ENCODE assay signal across 14 mouse cellular contexts in genomic region chr13:68622792-68623191, GRCm38 (mm10). TPM values are rescaled to one million over a fixed set of nuclear protein-coding genes. Genes with fewer than 3 reads are reported as not detected.
DNase-seq lines count a peak whose midpoint lies in the region; ATAC-seq and TF ChIP-seq lines count a peak whose summit lies in the region.
"Had no signal": no experiment of that assay in that cellular context is flagged by ENCODE, and none has a peak within 500 bp of the region (broad histone marks: within the 10 kb centered on the region; RNA-seq: fewer than 3 reads in every experiment).

No protein-coding gene starts in this region.

- WGBS in heart, adult 2 months: 50% methylated on average over 6 of the region's 6 CpGs
- 58% methylated on average over 6 of the region's 6 CpGs for WGBS in liver, postnatal 0 days (ENCODE audit: insufficient replicate concordance)
- 47% methylated on average over 6 of the region's 6 CpGs for WGBS in liver, embryonic 12.5 days (ENCODE audit: insufficient replicate concordance)
- WGBS in forebrain, embryonic 16.5 days: 63% methylated on average over 6 of the region's 6 CpGs
- 54% methylated on average over 6 of the region's 6 CpGs for WGBS in neural tube, embryonic 15.5 days

- no peak overlapping the region for H3K27ac ChIP-seq in heart, adult 2 months
- no peak overlapping the region for H3K27ac ChIP-seq in liver, postnatal 0 days (ENCODE audit: low read depth)
- H3K27ac ChIP-seq in liver, embryonic 12.5 days: no peak overlapping the region
- no peak overlapping the region for H3K27ac ChIP-seq in forebrain, embryonic 16.5 days (ENCODE audit: low read length)
- H3K27ac ChIP-seq in neural tube, embryonic 15.5 days (replicated peaks): no peak overlapping the region
- H3K27ac ChIP-seq: liver, embryonic 14.5 days had no signal

- intact Hi-C loops in heart, adult 2 months (cut with DNase I): no loop called here
- intact Hi-C loops in heart, postnatal 10 days (cut with DNase I): no loop called here

- H3K27me3 ChIP-seq in heart, adult 2 months (ENCODE audit: control insufficient read depth, insufficient read depth, low read length): no peaks in the 10 kb centered on the region
- H3K27me3 ChIP-seq in liver, postnatal 0 days (ENCODE audit: insufficient read depth, low read length): no peaks in the 10 kb centered on the region
- H3K27me3 ChIP-seq in liver, embryonic 12.5 days (replicated peaks): no peaks in the 10 kb centered on the region
- no peaks in the 10 kb centered on the region for H3K27me3 ChIP-seq in forebrain, embryonic 16.5 days (replicated peaks; ENCODE audit: control insufficient read depth, insufficient read depth, low read length)
- H3K27me3 ChIP-seq in neural tube, embryonic 15.5 days (replicated peaks): no peaks in the 10 kb centered on the region

- DNase-seq in heart, adult 2 months: no peak
- no peak for DNase-seq in heart, postnatal 10 days
- DNase-seq in liver, postnatal 0 days: no peak
- DNase-seq in urinary bladder, postnatal 36 days (ENCODE audit: low spot score in 2 of 2): no peak
- DNase-seq in spleen, postnatal 4 days (ENCODE audit: low spot score in 2 of 2): no peak
- DNase-seq: adrenal gland, adult 2 months; kidney, postnatal 36 days; thymus, postnatal 14 days had no signal

- H3K36me3 ChIP-seq in heart, adult 2 months (ENCODE audit: control insufficient read depth, insufficient read depth, low read length): no peaks in the 10 kb centered on the region
- H3K36me3 ChIP-seq in liver, postnatal 0 days (replicated peaks; ENCODE audit: insufficient read depth, low read length): no peaks in the 10 kb centered on the region
- H3K36me3 ChIP-seq in liver, embryonic 12.5 days: no peaks in the 10 kb centered on the region
- H3K36me3 ChIP-seq in forebrain, embryonic 16.5 days (ENCODE audit: control insufficient read depth, insufficient read depth): no peaks in the 10 kb centered on the region
- H3K36me3 ChIP-seq in neural tube, embryonic 15.5 days: no peaks in the 10 kb centered on the region

- TF ChIP-seq CTCF in heart, adult 2 months (IDR thresholded peaks at IDR 0.05): 0 out of 2 replicates have a peak, but pooled peaks have one; percentile 11
- TF ChIP-seq CTCF in liver, postnatal 0 days (IDR thresholded peaks at IDR 0.05; ENCODE audit: low read depth): peak; percentile 1; the same call in 1 of the 2 replicates

- H3K9ac ChIP-seq in heart, adult 2 months (ENCODE audit: low read depth, low read length): no peak overlapping the region
- H3K9ac ChIP-seq in liver, postnatal 0 days (replicated peaks): no peak overlapping the region
- H3K9ac ChIP-seq in liver, embryonic 12.5 days: no peak overlapping the region
- H3K9ac ChIP-seq in forebrain, embryonic 16.5 days (replicated peaks; ENCODE audit: low read depth, low read length): no peak overlapping the region
- H3K9ac ChIP-seq in neural tube, embryonic 15.5 days (replicated peaks): no peak overlapping the region
- H3K9ac ChIP-seq: liver, embryonic 14.5 days had no signal

- no peak for TF ChIP-seq EP300 in heart, adult 2 months (IDR thresholded peaks at IDR 0.05; ENCODE audit: insufficient read depth, low read depth, low read length)
- no peak for TF ChIP-seq EP300 in liver, postnatal 0 days (IDR thresholded peaks at IDR 0.05; ENCODE audit: low read depth)

- no peak for TF ChIP-seq POLR2A in heart, adult 2 months (IDR thresholded peaks at IDR 0.05; ENCODE audit: insufficient read depth, low read depth, low read length)

- H3K79me2 ChIP-seq in heart, adult 2 months (replicated peaks; ENCODE audit: control insufficient read depth, insufficient read depth, low read length): no peaks in the 10 kb centered on the region

- ATAC-seq in liver, postnatal 0 days: no peak
- no peak for ATAC-seq in liver, embryonic 12.5 days
- peak; percentile 77 for ATAC-seq in forebrain, embryonic 16.5 days
- ATAC-seq in neural tube, embryonic 15.5 days (ENCODE audit: low FRiP score): peak; percentile 93

- no peak overlapping the region for H3K4me2 ChIP-seq in liver, postnatal 0 days (ENCODE audit: low read depth, low read length)
- no peak overlapping the region for H3K4me2 ChIP-seq in liver, embryonic 12.5 days
- H3K4me2 ChIP-seq in forebrain, embryonic 16.5 days (ENCODE audit: low read length): no peak overlapping the region
- H3K4me2 ChIP-seq in neural tube, embryonic 15.5 days: no peak overlapping the region

- no peaks in the 10 kb centered on the region for H3K9me3 ChIP-seq in liver, postnatal 0 days (ENCODE audit: low read length)
- no peaks in the 10 kb centered on the region for H3K9me3 ChIP-seq in liver, embryonic 12.5 days (replicated peaks)
- H3K9me3 ChIP-seq in forebrain, embryonic 16.5 days (ENCODE audit: control insufficient read depth, low read length): no peaks in the 10 kb centered on the region
- no peaks in the 10 kb centered on the region for H3K9me3 ChIP-seq in neural tube, embryonic 15.5 days (replicated peaks)

- H3K4me3 ChIP-seq in heart, adult 2 months: no peak overlapping the region
- no peak overlapping the region for H3K4me3 ChIP-seq in liver, postnatal 0 days (ENCODE audit: low read depth, low read length)
- no peak overlapping the region for H3K4me3 ChIP-seq in liver, embryonic 12.5 days
- H3K4me3 ChIP-seq in forebrain, embryonic 16.5 days (replicated peaks; ENCODE audit: low read length): no peak overlapping the region
- H3K4me3 ChIP-seq in neural tube, embryonic 15.5 days (replicated peaks): no peak overlapping the region

- no peaks in the 10 kb centered on the region for H3K4me1 ChIP-seq in heart, adult 2 months (ENCODE audit: control insufficient read depth, insufficient read depth, low read length)
- H3K4me1 ChIP-seq in liver, postnatal 0 days (ENCODE audit: insufficient read depth): no peaks in the 10 kb centered on the region
- H3K4me1 ChIP-seq in liver, embryonic 12.5 days: no peaks in the 10 kb centered on the region
- H3K4me1 ChIP-seq in forebrain, embryonic 16.5 days (replicated peaks; ENCODE audit: control insufficient read depth, insufficient read depth, low read length): no peaks in the 10 kb centered on the region
- H3K4me1 ChIP-seq in neural tube, embryonic 15.5 days: no peaks in the 10 kb centered on the region

RNA-seq across cellular contexts. Expression of gene 1700001L19Rik, which starts 25.6 kb away (rescaled TPM):
- not detected for total RNA-seq in heart, adult 2 months (2021)
- polyA plus RNA-seq in heart, adult 2 months (2012; rRNA removed): 0.10 TPM in 1 of 2 replicates, not detected in the other
- total RNA-seq in heart, postnatal 10 days (2021): not detected
- polyA plus RNA-seq in liver, postnatal 0 days (2015; fragmentation: Nextera tagmentation; extraction: Ambion mirVana): not detected in 2 replicates
- not detected in 2 replicates for polyA plus RNA-seq in liver, embryonic 12.5 days (2016; fragmentation: Nextera tagmentation; extraction: Ambion mirVana)
- 3.9 and 5.6 TPM in 2 replicates for polyA plus RNA-seq in forebrain, embryonic 16.5 days (2015; fragmentation: Nextera tagmentation; extraction: Ambion mirVana)
- 4.8 and 5.9 TPM in 2 replicates for polyA plus RNA-seq in neural tube, embryonic 15.5 days (2015; fragmentation: Nextera tagmentation; extraction: Ambion mirVana)
- total RNA-seq: common myeloid progenitor, adult 5-6 weeks; granulocyte monocyte progenitor cell, adult 5-6 weeks had no signal
- polyA plus RNA-seq: liver, embryonic 14.5 days had no signal

RNA-seq across cellular contexts. Expression of gene Fastkd3, which starts 40.8 kb away (rescaled TPM):
- total RNA-seq in heart, adult 2 months (2021): 10 to 100 TPM; 12.0 to 15.2 TPM
- polyA plus RNA-seq in heart, adult 2 months (2012; rRNA removed): 13.3 and 15.7 TPM in 2 replicates
- total RNA-seq in heart, postnatal 10 days (2021): 1 to 10 TPM; 7.7 to 9.8 TPM
- 8.4 and 9.2 TPM in 2 replicates for polyA plus RNA-seq in liver, postnatal 0 days (2015; fragmentation: Nextera tagmentation; extraction: Ambion mirVana)
- polyA plus RNA-seq in liver, embryonic 12.5 days (2016; fragmentation: Nextera tagmentation; extraction: Ambion mirVana): 22.6 and 22.7 TPM in 2 replicates
- 29.7 and 29.8 TPM in 2 replicates for polyA plus RNA-seq in forebrain, embryonic 16.5 days (2015; fragmentation: Nextera tagmentation; extraction: Ambion mirVana)
- 19.5 and 24.3 TPM in 2 replicates for polyA plus RNA-seq in neural tube, embryonic 15.5 days (2015; fragmentation: Nextera tagmentation; extraction: Ambion mirVana)

RNA-seq across cellular contexts. Expression of gene Mtrr, which starts 40.8 kb away (rescaled TPM):
- total RNA-seq in heart, adult 2 months (2021): 10 to 100 TPM; 15.8 to 19.3 TPM
- polyA plus RNA-seq in heart, adult 2 months (2012; rRNA removed): 9.2 and 10.5 TPM in 2 replicates
- total RNA-seq in heart, postnatal 10 days (2021): 10 to 100 TPM; 14.1 to 15.4 TPM
- 3.3 and 6.4 TPM in 2 replicates for polyA plus RNA-seq in liver, postnatal 0 days (2015; fragmentation: Nextera tagmentation; extraction: Ambion mirVana)
- 23.9 and 24.2 TPM in 2 replicates for polyA plus RNA-seq in liver, embryonic 12.5 days (2016; fragmentation: Nextera tagmentation; extraction: Ambion mirVana)
- polyA plus RNA-seq in forebrain, embryonic 16.5 days (2015; fragmentation: Nextera tagmentation; extraction: Ambion mirVana): 13.7 and 17.3 TPM in 2 replicates
- polyA plus RNA-seq in neural tube, embryonic 15.5 days (2015; fragmentation: Nextera tagmentation; extraction: Ambion mirVana): 14.5 and 15.8 TPM in 2 replicates

Comparison
In these comparisons a context has a peak if more than half of its experiments do, and no peak if none do; other contexts are left out.
1. ATAC-seq: peak in forebrain, embryonic 16.5 days (single experiment) and neural tube, embryonic 15.5 days (single experiment); none in liver, postnatal 0 days (single experiment) and liver, embryonic 12.5 days (single experiment).